Mouse (Mus musculus) CD4-positive, CD25-positive, alpha-beta regulatory T cell (primary cell): Measurements from ENCODE around the gene Dnmt3a. TPM values are rescaled to one million over a fixed set of nuclear protein-coding genes. Genes with fewer than 3 reads are reported as not detected.

Experiments used
- polyA plus RNA-seq: library from polyadenylated mRNA; unstranded; fragments of 100-300 nt; shearing (Covaris generic); gene quantifications from one replicate; pipeline ENCODE4 v1.2.1, GENCODE M21; 2017

Gene Dnmt3a
- polyA plus RNA-seq = 61.4 TPM

GRCm38 (mm10) chr12:3805852-3806251, at the start of gene Dnmt3a:
Gene Dnmt3a, plus strand, starts transcription at chr12:3806007.

GRCm38 (mm10) chr12:3954651-3955050, 148.8 kb downstream of the Dnmt3a start, which contains the start of gene Pomc:
Gene Pomc, plus strand, starts transcription at chr12:3954951.

Other genes starting within 250 kb of the Dnmt3a start
- gene Dtnb, start 233.6 kb upstream of the Dnmt3a start, polyA plus RNA-seq = 104 TPM
- gene Pomc, start 148.9 kb downstream of the Dnmt3a start, polyA plus RNA-seq = 1.8 TPM
- gene Efr3b, start 232.9 kb downstream of the Dnmt3a start, polyA plus RNA-seq = 0.08 TPM